Mouse (Mus musculus): ENCODE measurements around the gene Cd101. TPM values are rescaled to one million over a fixed set of nuclear protein-coding genes. Genes with fewer than 3 reads are reported as not detected.
A peak's percentile ranks its signal among the peaks of the same experiment; 100 is the strongest.

Cd101 gene
- total RNA-seq, 1 experiment = 0.13 TPM

GRCm38 (mm10) chr3:101051601-101052000, 22.2 kb upstream of the Cd101 start:
- no peak for DNase-seq (ENCODE audit: low read depth, low spot score)
- no peak overlapping the region for H3K4me3 ChIP-seq (ENCODE audit: insufficient read depth in 1 of 2, low read depth in 1 of 2, low read length in 2 of 2, poor library complexity in 1 of 2, severe bottlenecking in 1 of 2)
- TF ChIP-seq ZNF384 (IDR thresholded peaks at IDR 0.05; ENCODE audit: low read depth, low read length) (no peak), MAFK (IDR thresholded peaks at IDR 0.05; ENCODE audit: insufficient read depth, low read depth, low read length) (no peak), HCFC1 (IDR thresholded peaks at IDR 0.05; ENCODE audit: borderline replicate concordance, insufficient read depth, low read length) (no peak), CHD2 (IDR thresholded peaks at IDR 0.05; ENCODE audit: low read depth, low read length) (no peak), ZC3H11A (IDR thresholded peaks at IDR 0.05; ENCODE audit: borderline replicate concordance, low read depth, low read length) (no peak)
- in situ Hi-C loops (cut with MboI; ENCODE audit: low sequenced_read_pairs in 2 of 2, unreplicated experiment in 2 of 2) = no loop called here
- H3K4me1 ChIP-seq (ENCODE audit: control insufficient read depth in 2 of 2, insufficient read depth in 2 of 2, low read length in 2 of 2, poor library complexity in 1 of 2) = peaks cover 0 to 6% of the 10 kb centered on the region in 2 experiments; a peak in 1 of 4 replicates
- H3K9ac ChIP-seq (ENCODE audit: insufficient read depth, low read depth, low read length, poor library complexity, severe bottlenecking) = no peak overlapping the region
- H3K9me3 ChIP-seq (ENCODE audit: control insufficient read depth, insufficient read depth, low read depth, low read length) = no peaks in the 10 kb centered on the region
- peaks cover 43% of the 10 kb centered on the region; the same call in 1 of the 2 replicates for H3K36me3 ChIP-seq (ENCODE audit: control insufficient read depth, insufficient read depth, low read length, poor library complexity, severe bottlenecking)
- no peak overlapping the region for H3K27ac ChIP-seq (ENCODE audit: insufficient read depth, low read depth, low read length, poor library complexity, severe bottlenecking)

GRCm38 (mm10) chr3:101049997-101050396, 20.6 kb upstream of the Cd101 start:
- Histone ChIP-seq H3K27ac (ENCODE audit: insufficient read depth, low read depth, low read length, poor library complexity, severe bottlenecking) (no peak overlapping the region), H3K36me3 (ENCODE audit: control insufficient read depth, insufficient read depth, low read length, poor library complexity, severe bottlenecking) (peaks cover 45% of the 10 kb centered on the region; the same call in 1 of the 2 replicates), H3K9ac (ENCODE audit: insufficient read depth, low read depth, low read length, poor library complexity, severe bottlenecking) (no peak overlapping the region), H3K4me1 (ENCODE audit: control insufficient read depth in 2 of 2, insufficient read depth in 2 of 2, low read length in 2 of 2, poor library complexity in 1 of 2) (peaks cover 0 to 11% of the 10 kb centered on the region in 2 experiments; a peak in 1 of 4 replicates), H3K4me3 (ENCODE audit: insufficient read depth in 1 of 2, low read depth in 1 of 2, low read length in 2 of 2, poor library complexity in 1 of 2, severe bottlenecking in 1 of 2) (no peak overlapping the region), H3K9me3 (ENCODE audit: control insufficient read depth, insufficient read depth, low read depth, low read length) (no peaks in the 10 kb centered on the region)
- in situ Hi-C loops (cut with MboI; ENCODE audit: low sequenced_read_pairs in 2 of 2, unreplicated experiment in 2 of 2) = no loop called here
- TF ChIP-seq ZNF384 (IDR thresholded peaks at IDR 0.05; ENCODE audit: low read depth, low read length) (no peak), HCFC1 (IDR thresholded peaks at IDR 0.05; ENCODE audit: borderline replicate concordance, insufficient read depth, low read length) (no peak), CHD2 (IDR thresholded peaks at IDR 0.05; ENCODE audit: low read depth, low read length) (no peak), MAFK (IDR thresholded peaks at IDR 0.05; ENCODE audit: insufficient read depth, low read depth, low read length) (no peak), ZC3H11A (IDR thresholded peaks at IDR 0.05; ENCODE audit: borderline replicate concordance, low read depth, low read length) (no peak)
- no peak for DNase-seq (ENCODE audit: low read depth, low spot score)

GRCm38 (mm10) chr3:101048781-101049180, 19.4 kb upstream of the Cd101 start:
- Histone ChIP-seq H3K4me3 (ENCODE audit: insufficient read depth in 1 of 2, low read depth in 1 of 2, low read length in 2 of 2, poor library complexity in 1 of 2, severe bottlenecking in 1 of 2) (no peak overlapping the region), H3K9ac (ENCODE audit: insufficient read depth, low read depth, low read length, poor library complexity, severe bottlenecking) (no peak overlapping the region), H3K36me3 (ENCODE audit: control insufficient read depth, insufficient read depth, low read length, poor library complexity, severe bottlenecking) (peaks cover 41% of the 10 kb centered on the region; the same call in 1 of the 2 replicates), H3K27ac (ENCODE audit: insufficient read depth, low read depth, low read length, poor library complexity, severe bottlenecking) (no peak overlapping the region), H3K9me3 (ENCODE audit: control insufficient read depth, insufficient read depth, low read depth, low read length) (no peaks in the 10 kb centered on the region), H3K4me1 (ENCODE audit: control insufficient read depth in 2 of 2, insufficient read depth in 2 of 2, low read length in 2 of 2, poor library complexity in 1 of 2) (peaks cover 0 to 20% of the 10 kb centered on the region in 2 experiments; a peak in 2 of 4 replicates)
- in situ Hi-C loops (cut with MboI; ENCODE audit: low sequenced_read_pairs in 2 of 2, unreplicated experiment in 2 of 2) = no loop called here
- peak; percentile 28 for DNase-seq (ENCODE audit: low read depth, low spot score)
- TF ChIP-seq HCFC1 (IDR thresholded peaks at IDR 0.05; ENCODE audit: borderline replicate concordance, insufficient read depth, low read length) (no peak), MAFK (IDR thresholded peaks at IDR 0.05; ENCODE audit: insufficient read depth, low read depth, low read length) (no peak), CHD2 (IDR thresholded peaks at IDR 0.05; ENCODE audit: low read depth, low read length) (no peak), ZNF384 (IDR thresholded peaks at IDR 0.05; ENCODE audit: low read depth, low read length) (no peak), ZC3H11A (IDR thresholded peaks at IDR 0.05; ENCODE audit: borderline replicate concordance, low read depth, low read length) (no peak)

DNA sequence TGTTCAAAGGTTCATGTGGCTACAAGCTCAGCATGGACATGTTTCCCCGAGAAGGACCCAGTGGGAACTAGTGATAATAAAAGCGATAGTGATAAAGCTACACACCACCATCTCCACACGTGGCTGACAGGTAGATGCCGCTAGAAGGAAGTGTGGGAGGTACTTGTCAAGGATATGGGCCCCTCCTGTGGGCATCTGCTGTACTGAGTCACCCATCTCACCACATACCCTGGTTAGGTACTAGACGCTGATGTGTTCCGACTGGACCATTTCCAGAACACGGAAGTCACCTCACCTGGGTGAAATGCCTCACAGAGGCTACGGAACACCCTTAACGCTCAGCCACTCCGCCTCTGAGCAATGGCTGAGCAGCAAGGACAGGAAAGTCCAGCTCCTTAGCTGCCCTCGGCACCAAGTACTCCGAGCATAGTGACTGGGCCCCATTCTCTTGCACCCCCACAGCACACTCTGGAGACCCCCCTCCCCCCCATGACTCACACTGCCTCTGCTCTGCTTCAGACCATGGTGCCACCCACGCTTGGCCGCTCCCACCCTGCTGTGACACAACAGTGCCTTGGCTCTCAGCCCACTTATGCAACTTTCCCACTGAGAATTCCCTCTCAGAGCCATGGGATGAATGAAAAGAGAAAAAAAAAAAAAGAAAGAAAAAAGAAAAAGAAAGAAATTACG, 18.4 kb upstream of the Cd101 start:
- Histone ChIP-seq H3K27ac (ENCODE audit: insufficient read depth, low read depth, low read length, poor library complexity, severe bottlenecking) (no peak overlapping the region), H3K36me3 (ENCODE audit: control insufficient read depth, insufficient read depth, low read length, poor library complexity, severe bottlenecking) (peaks cover 46% of the 10 kb centered on the region; the same call in 1 of the 2 replicates), H3K9me3 (ENCODE audit: control insufficient read depth, insufficient read depth, low read depth, low read length) (no peaks in the 10 kb centered on the region), H3K9ac (ENCODE audit: insufficient read depth, low read depth, low read length, poor library complexity, severe bottlenecking) (no peak overlapping the region), H3K4me1 (ENCODE audit: control insufficient read depth in 2 of 2, insufficient read depth in 2 of 2, low read length in 2 of 2, poor library complexity in 1 of 2) (peaks cover 0 to 26% of the 10 kb centered on the region in 2 experiments; a peak in 2 of 4 replicates), H3K4me3 (ENCODE audit: insufficient read depth in 1 of 2, low read depth in 1 of 2, low read length in 2 of 2, poor library complexity in 1 of 2, severe bottlenecking in 1 of 2) (no peak overlapping the region)
- no peak for DNase-seq (ENCODE audit: low read depth, low spot score)
- in situ Hi-C loops (cut with MboI; ENCODE audit: low sequenced_read_pairs in 2 of 2, unreplicated experiment in 2 of 2) = no loop called here
- no peak for TF ChIP-seq HCFC1 (IDR thresholded peaks at IDR 0.05; ENCODE audit: borderline replicate concordance, insufficient read depth, low read length)
- no peak for TF ChIP-seq ZNF384 (IDR thresholded peaks at IDR 0.05; ENCODE audit: low read depth, low read length)
- no peak for TF ChIP-seq CHD2 (IDR thresholded peaks at IDR 0.05; ENCODE audit: low read depth, low read length)
- no peak for TF ChIP-seq MAFK (IDR thresholded peaks at IDR 0.05; ENCODE audit: insufficient read depth, low read depth, low read length)
- TF ChIP-seq ZC3H11A (IDR thresholded peaks at IDR 0.05; ENCODE audit: borderline replicate concordance, low read depth, low read length) = no peak

All from ES-E14 (cell line).